Mouse (Mus musculus) forebrain, embryonic 12.5 days (tissue): ENCODE data around the gene Foxc1. TPM values are rescaled to one million over a fixed set of nuclear protein-coding genes. Genes with fewer than 3 reads are reported as not detected.

Source experiments
- ATAC-seq: fragments of 200-750 bp; cut with Nextera tagmentation; 2 replicates; pipeline ENCODE4 v1.8.0; 2017; ENCODE audit warnings: moderate TSS enrichment; ENCODE audit not compliant: low FRiP score
- H3K27ac ChIP-seq: fragments of 300-500 bp; sonication (generic); 2 replicates; pipeline ENCODE4 v1.5.1; 2016; ENCODE audit warnings: mild to moderate bottlenecking
- H3K27me3 ChIP-seq: fragments of 300-500 bp; sonication (generic); 2 replicates; pipeline ENCODE4 v1.6.1; 2016; ENCODE audit warnings: mild to moderate bottlenecking
- H3K36me3 ChIP-seq: fragments of 300-500 bp; sonication (generic); replicated peaks from 2 replicates; pipeline ENCODE4 v1.6.1; 2016; ENCODE audit warnings: mild to moderate bottlenecking
- H3K4me1 ChIP-seq: fragments of 300-500 bp; sonication (generic); 2 replicates; pipeline ENCODE4 v1.6.1; 2016
- H3K4me2 ChIP-seq: fragments of 300-500 bp; sonication (generic); 2 replicates; pipeline ENCODE4 v1.6.1; 2016; ENCODE audit warnings: mild to moderate bottlenecking, moderate library complexity
- H3K4me3 ChIP-seq: fragments of 300-500 bp; sonication (generic); replicated peaks from 2 replicates; pipeline ENCODE4 v1.5.1; 2016; ENCODE audit warnings: mild to moderate bottlenecking
- H3K9ac ChIP-seq: fragments of 300-500 bp; sonication (generic); 2 replicates; pipeline ENCODE4 v1.6.1; 2016; ENCODE audit warnings: mild to moderate bottlenecking
- H3K9me3 ChIP-seq: fragments of 300-500 bp; sonication (generic); 2 replicates; pipeline ENCODE4 v1.6.1; 2016
- WGBS: fragments of 180-500 bp; shearing (Covaris S2); methylation state at CpG from one replicate; pipeline ENCODE4 v1.1.7; 2016; 5-methylcytosine and 5-hydroxymethylcytosine counted together
- polyA plus RNA-seq: library from polyadenylated mRNA; unstranded; fragments of >200 nt; fragmentation: Nextera tagmentation; extraction: Ambion mirVana; gene quantifications from 2 replicates; pipeline ENCODE4 v1.2.1, GENCODE M21; 2016

Foxc1 gene
- polyA plus RNA-seq, 1 experiment from 2014 or later = 5.0 TPM

DNA sequence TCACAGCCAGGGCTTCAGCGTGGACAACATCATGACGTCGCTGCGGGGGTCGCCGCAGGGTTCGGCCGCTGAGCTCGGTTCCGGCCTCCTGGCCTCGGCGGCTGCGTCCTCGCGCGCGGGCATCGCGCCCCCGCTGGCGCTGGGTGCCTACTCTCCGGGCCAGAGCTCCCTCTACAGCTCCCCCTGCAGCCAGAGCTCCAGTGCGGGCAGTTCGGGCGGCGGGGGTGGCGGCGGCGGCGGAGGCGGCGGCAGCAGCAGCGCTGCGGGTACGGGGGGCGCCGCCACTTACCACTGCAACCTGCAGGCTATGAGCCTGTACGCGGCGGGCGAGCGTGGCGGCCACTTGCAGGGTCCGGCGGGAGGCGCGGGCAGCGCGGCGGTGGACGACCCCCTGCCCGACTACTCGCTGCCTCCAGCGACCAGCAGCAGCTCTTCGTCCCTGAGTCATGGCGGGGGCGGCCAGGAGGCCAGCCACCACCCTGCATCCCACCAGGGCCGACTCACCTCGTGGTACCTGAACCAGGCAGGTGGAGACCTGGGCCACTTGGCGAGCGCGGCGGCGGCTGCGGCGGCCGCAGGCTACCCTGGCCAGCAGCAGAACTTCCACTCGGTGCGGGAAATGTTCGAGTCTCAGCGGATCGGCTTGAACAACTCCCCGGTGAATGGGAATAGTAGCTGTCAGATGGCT, 1.8 kb downstream of the Foxc1 start:
- peak overlapping the region; percentile 50 for H3K4me3 ChIP-seq
- H3K36me3 ChIP-seq = no peaks in the 10 kb centered on the region
- ATAC-seq = 0 out of 2 replicates have a peak, but pooled peaks have one; percentile 6
- H3K4me2 ChIP-seq = peak overlapping the region; percentile 92
- H3K27me3 ChIP-seq = peaks cover 89% of the 10 kb centered on the region
- under 1% methylated on average over 73 of the region's 73 CpGs for WGBS
- peak overlapping the region; percentile 80 for H3K27ac ChIP-seq
- no peaks in the 10 kb centered on the region for H3K9me3 ChIP-seq
- H3K9ac ChIP-seq = peak overlapping the region; percentile 61
- H3K4me1 ChIP-seq = peaks cover 44% of the 10 kb centered on the region

DNA sequence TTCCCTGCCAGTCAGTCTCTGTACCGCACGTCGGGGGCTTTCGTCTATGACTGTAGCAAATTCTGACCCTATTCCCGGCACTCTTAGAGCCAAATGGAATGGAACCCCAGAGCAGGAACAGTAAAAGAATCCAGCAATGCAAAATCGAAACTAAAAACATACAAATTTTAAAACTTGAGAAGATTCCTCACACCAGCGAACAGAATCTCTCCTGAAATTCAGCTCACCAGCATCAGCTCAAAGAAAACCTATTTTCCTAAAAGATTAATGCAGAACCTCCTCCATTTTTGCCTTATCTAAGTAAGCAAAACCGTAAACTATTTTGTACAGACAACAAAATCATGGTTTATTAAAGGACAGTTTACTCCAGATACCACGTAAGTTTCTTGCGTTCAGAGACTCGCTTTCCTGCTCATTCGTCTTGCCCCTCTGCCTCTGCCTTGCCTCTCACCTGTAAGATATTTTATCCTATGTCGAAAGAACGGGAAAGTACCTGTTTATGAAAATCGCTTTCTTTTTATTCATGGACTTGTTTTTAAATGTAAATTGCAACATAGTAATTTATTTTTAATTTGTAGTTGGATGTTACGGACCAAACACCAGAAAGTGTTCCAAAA, 2.5 kb downstream of the Foxc1 start:
- H3K4me2 ChIP-seq = peak overlapping the region; percentile 92; the same call in 1 of the 2 replicates
- ATAC-seq = no peak
- peaks cover 89% of the 10 kb centered on the region for H3K27me3 ChIP-seq
- H3K27ac ChIP-seq = peak overlapping the region; percentile 80
- peaks cover 38% of the 10 kb centered on the region for H3K4me1 ChIP-seq
- no peak overlapping the region for H3K9ac ChIP-seq
- H3K9me3 ChIP-seq = no peaks in the 10 kb centered on the region
- H3K36me3 ChIP-seq = no peaks in the 10 kb centered on the region
- 4% methylated on average over 16 of the region's 16 CpGs for WGBS
- H3K4me3 ChIP-seq = peak overlapping the region; percentile 50

DNA sequence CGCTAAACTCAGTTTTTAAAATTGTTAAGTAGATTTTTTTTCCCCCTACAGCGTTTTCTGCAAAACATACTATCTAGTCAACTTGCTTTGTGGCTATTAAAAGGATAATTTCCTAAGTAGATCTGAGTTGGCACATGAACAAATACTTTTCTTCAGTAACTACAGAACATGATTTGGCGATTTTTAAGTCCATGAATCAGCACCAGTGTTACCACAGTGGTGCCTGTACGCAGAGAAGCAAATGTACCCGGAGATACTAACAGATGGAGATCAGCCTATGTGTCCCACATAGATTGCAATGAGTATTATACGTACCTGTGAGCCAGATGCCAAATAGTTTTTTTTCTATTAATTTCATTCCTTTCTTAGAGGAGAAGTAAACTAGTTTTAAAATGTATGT, 3.3 kb downstream of the Foxc1 start:
- Histone ChIP-seq H3K27ac (no peak overlapping the region), H3K9me3 (no peaks in the 10 kb centered on the region), H3K4me2 (no peak overlapping the region), H3K36me3 (no peaks in the 10 kb centered on the region), H3K9ac (no peak overlapping the region), H3K27me3 (peaks cover 89% of the 10 kb centered on the region), H3K4me3 (peak overlapping the region; percentile 15; the same call in 1 of the 2 replicates), H3K4me1 (peaks cover 38% of the 10 kb centered on the region)
- WGBS = 8% methylated on average over 6 of the region's 6 CpGs
- no peak for ATAC-seq

DNA sequence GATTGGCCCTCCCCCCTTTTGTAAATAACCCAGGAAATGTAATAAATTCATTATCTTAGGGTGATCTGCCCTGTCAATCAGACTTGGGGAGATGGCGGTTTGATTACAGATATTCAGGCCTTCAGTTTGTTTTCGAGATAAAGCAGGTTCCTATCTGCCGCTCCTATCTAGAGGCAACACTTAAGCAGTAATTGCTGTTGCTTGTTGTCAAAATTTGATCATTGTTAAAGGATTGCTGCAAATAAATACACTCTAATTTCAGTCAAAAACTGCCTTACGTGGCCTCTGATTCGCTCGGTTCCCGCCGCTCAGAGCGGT, 3.9 kb downstream of the Foxc1 start:
- no peak for ATAC-seq
- H3K27ac ChIP-seq = peak overlapping the region; percentile 56; the same call in 1 of the 2 replicates
- H3K9me3 ChIP-seq = no peaks in the 10 kb centered on the region
- no peaks in the 10 kb centered on the region for H3K36me3 ChIP-seq
- peak overlapping the region; percentile 17; the same call in 1 of the 2 replicates for H3K9ac ChIP-seq
- H3K4me2 ChIP-seq = peak overlapping the region; percentile 47; the same call in 1 of the 2 replicates
- under 1% methylated on average over 9 of the region's 9 CpGs for WGBS
- peak overlapping the region; percentile 36 for H3K4me3 ChIP-seq
- peaks cover 89% of the 10 kb centered on the region for H3K27me3 ChIP-seq
- peaks cover 38% of the 10 kb centered on the region for H3K4me1 ChIP-seq

DNA sequence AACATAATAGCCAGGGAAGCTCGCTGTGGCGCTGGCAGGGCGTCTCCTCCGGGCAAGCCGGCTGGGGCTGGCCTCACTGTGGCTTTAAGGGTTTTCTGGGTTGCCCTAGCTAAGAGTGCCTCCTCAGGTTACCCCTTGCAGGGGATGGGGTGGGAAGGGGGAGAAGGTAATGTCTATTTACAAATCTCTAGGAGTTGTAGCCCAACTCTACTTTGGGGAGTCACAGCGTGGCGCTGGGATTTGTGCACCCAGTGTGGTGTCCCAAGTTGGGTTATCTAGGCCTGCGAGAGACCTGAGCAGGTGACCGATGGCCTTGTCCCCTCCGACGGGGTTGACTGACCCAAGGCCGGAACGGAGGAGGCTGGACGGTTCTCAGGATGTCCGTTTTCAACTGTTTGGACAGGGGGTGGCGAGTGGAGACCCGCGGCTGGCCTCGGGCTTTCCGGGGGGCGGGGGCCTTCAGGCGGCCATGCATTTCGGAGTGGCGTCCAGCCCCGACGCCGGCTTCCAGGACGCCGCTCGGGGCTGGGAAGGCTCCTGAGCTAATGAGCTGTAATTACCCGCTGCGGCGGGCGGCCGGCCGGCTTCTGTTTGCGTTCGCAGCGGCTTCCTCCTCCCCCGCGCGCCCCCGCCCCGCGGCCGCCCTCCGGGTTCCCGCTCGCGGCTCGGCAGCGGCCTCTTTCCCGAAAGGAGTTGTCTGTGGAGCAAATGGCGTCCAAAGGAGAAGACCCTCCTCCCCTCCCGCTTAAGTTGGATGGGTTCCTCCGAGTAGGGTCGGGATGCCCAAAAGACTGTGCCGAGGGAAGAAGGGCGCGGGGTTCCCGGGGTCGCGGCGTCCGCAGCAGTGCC, 4.5 kb downstream of the Foxc1 start:
- peak overlapping the region; percentile 47 for H3K4me2 ChIP-seq
- H3K4me3 ChIP-seq = peak overlapping the region; percentile 36
- peaks cover 89% of the 10 kb centered on the region for H3K27me3 ChIP-seq
- WGBS = under 1% methylated on average over 48 of the region's 65 CpGs
- H3K9ac ChIP-seq = peak overlapping the region; percentile 48
- H3K27ac ChIP-seq = peak overlapping the region; percentile 56
- peaks cover 35% of the 10 kb centered on the region for H3K4me1 ChIP-seq
- no peaks in the 10 kb centered on the region for H3K9me3 ChIP-seq
- no peaks in the 10 kb centered on the region for H3K36me3 ChIP-seq
- no peak for ATAC-seq

DNA sequence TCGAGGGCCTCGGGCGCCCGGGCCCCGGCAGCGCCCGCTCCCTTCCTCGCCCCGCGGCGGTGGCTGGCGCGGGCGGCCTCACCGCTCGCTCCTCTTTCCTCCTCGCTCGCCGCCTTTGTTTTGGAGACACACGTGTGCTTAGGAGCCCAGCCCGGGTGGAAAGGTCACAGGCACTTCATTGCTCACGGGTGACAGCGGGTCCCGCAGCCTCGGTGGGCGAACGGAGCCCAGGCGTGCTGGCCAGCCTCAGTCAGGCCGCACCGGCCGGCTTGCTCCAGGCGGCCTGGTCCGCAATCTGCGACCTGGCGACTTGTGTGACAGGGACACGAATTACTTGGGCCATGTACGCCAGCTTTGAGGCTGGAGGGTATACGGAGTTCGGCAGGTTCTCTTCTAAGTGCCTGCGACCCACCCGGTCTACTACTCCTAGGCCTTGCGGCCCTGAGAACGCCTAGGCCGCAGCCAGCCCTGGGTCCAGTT, 5.1 kb downstream of the Foxc1 start:
- ATAC-seq = peak; percentile 27; the same call in 1 of the 2 replicates
- Histone ChIP-seq H3K4me2 (peak overlapping the region; percentile 47), H3K27ac (peak overlapping the region; percentile 56), H3K4me3 (peak overlapping the region; percentile 36), H3K27me3 (peaks cover 89% of the 10 kb centered on the region), H3K9ac (peak overlapping the region; percentile 48), H3K4me1 (peaks cover 28% of the 10 kb centered on the region), H3K9me3 (no peaks in the 10 kb centered on the region), H3K36me3 (no peaks in the 10 kb centered on the region)
- WGBS = 2% methylated on average over 44 of the region's 44 CpGs

DNA sequence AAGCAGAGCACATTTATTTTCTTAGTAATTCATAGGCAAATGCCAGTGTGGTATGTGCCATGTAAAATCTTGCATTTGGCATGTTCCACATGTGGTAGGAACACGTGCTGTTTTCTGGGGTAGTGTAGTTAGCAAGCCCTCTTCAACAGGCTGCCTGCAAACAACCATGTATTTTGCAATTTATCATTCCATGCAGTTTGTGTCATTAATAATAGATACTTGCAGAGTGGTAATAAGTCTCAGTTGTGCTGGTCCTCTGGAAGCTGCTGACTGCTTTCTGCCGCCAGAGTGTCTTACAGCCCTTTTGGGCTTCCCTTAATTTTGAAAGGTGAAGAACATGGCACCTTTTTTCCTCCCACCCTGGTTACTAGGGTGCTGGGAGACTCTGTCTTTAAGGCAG, 6.3 kb downstream of the Foxc1 start:
- Histone ChIP-seq H3K9ac (no peak overlapping the region), H3K27ac (no peak overlapping the region), H3K27me3 (peaks cover 89% of the 10 kb centered on the region), H3K4me3 (no peak overlapping the region), H3K4me1 (peaks cover 20% of the 10 kb centered on the region), H3K4me2 (peak overlapping the region; percentile 25; the same call in 1 of the 2 replicates), H3K9me3 (no peaks in the 10 kb centered on the region), H3K36me3 (no peaks in the 10 kb centered on the region)
- WGBS = 40% methylated on average over 2 of the region's 2 CpGs
- ATAC-seq = no peak

DNA sequence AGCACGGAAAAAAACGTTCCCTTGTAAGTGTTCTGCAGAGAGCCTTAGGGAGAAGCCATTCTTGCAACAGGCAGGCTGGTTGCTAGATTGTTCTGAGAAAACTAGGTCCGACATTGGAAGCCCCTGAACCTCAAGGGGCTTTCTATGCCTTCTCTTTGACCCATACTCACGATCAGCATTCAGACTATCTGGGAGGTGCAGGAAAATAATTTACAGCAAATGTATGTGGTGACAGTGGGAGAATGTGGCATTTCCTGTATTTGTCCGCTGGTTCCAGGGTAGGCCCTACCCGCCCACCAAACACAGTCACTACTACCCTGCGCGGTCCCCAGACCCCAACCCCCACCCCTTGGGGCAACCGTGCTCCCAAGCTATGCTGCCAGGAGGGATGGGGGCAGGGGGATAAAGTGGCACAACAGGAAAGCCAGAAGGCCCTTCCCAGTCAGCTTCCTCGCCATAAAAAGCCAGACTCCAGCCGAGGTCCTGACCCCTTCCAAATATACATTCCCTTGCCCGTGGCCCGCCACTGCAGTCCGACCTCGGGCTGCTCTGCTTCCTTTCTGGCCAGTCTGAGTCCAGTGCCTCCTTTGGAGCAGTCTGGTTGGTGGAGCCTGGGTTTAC, 9.1 kb downstream of the Foxc1 start:
- Histone ChIP-seq H3K4me2 (no peak overlapping the region), H3K4me1 (peaks cover 10% of the 10 kb centered on the region; the same call in 1 of the 2 replicates), H3K9ac (no peak overlapping the region), H3K27me3 (peaks cover 95% of the 10 kb centered on the region), H3K27ac (peak overlapping the region; percentile 25; the same call in 1 of the 2 replicates), H3K36me3 (no peaks in the 10 kb centered on the region), H3K4me3 (no peak overlapping the region), H3K9me3 (no peaks in the 10 kb centered on the region)
- no peak for ATAC-seq
- 23% methylated on average over 15 of the region's 15 CpGs for WGBS

DNA sequence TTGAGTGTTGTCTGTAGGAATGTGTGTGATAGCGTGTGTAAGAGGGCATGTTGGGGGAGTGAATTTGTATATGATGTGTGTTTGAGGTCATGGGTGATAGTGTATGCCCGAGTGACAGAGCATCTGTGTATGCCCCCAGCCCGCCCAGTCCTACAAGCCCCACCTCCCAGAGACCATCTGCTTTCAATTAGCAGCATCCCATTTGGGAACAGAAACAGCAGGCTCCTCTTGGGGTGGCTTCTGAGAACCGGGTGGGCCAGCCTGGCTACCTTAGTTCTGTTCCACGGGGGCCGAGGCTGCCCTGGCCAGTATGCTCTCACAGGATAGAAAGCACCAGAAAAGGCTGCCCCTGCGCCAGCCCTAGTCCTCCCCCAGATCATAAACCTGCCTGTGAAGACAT, 11.9 kb downstream of the Foxc1 start:
- H3K4me2 ChIP-seq = no peak overlapping the region
- WGBS = 62% methylated on average over 7 of the region's 7 CpGs
- peaks cover 10% of the 10 kb centered on the region; the same call in 1 of the 2 replicates for H3K4me1 ChIP-seq
- peaks cover 90% of the 10 kb centered on the region for H3K27me3 ChIP-seq
- no peak for ATAC-seq
- H3K27ac ChIP-seq = no peak overlapping the region
- no peak overlapping the region for H3K9ac ChIP-seq
- H3K9me3 ChIP-seq = no peaks in the 10 kb centered on the region
- no peaks in the 10 kb centered on the region for H3K36me3 ChIP-seq
- no peak overlapping the region for H3K4me3 ChIP-seq

DNA sequence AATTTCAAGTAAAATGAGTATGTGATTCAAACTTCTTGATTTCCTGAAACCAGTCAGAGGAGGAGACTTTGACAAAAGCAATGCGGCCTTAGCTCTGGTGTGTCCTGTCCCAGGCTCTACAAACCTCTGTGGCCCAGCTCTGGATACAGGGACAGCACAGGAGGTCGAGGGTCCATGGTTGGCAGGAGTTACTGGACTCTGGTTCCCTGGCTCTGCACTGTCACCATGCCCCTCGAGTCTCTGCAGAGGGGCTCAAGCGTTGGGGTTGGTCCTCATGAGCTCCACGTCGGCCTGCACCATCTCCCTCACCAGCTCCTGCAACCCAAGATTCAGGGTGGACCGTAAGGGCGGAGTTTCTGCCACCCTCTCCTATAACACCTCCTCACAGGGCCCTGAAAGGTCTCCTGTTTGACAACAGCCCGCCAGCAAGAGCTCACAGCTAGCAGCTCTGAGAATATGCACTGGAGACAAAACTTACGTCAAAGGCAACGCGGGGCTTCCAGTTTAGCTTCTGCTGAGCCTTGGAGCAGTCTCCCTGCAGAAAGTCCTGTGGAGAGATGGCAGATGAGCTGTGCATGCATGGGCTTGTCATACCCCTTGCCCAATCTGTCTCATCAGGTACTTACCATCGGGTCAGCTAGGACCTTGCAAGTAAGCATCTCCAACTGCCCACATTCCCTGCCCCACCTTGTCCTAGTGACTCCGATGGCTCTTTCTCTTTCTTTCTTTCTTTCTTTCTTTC, 13.4 kb downstream of the Foxc1 start:
- no peak for ATAC-seq
- Histone ChIP-seq H3K4me2 (no peak overlapping the region), H3K36me3 (no peaks in the 10 kb centered on the region), H3K4me1 (peaks cover 10% of the 10 kb centered on the region; the same call in 1 of the 2 replicates), H3K4me3 (no peak overlapping the region), H3K27ac (no peak overlapping the region), H3K9ac (no peak overlapping the region), H3K9me3 (no peaks in the 10 kb centered on the region), H3K27me3 (peaks cover 78% of the 10 kb centered on the region)
- WGBS = 39% methylated on average over 14 of the region's 14 CpGs

DNA sequence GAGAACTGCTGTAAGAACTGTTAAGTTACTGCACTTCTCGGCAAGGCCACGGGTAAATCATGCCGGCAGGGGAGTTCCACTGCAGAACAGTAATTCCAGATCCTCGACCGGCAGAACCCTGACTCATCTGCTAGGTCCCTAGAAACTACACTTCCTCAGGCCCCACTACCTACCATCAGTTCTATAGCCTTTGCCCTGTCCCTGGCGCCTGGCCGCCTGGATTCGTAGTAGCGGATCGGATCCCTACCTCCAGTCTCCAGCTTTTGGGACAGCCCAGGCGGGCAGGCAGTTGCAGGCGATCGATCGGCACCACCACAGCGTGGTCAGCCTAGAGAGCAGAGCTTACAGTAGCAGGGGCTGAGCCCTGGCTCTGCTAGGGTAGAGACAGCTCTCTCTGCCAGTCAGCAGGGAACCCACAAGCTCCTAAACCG, 14.2 kb downstream of the Foxc1 start:
- Histone ChIP-seq H3K4me1 (peaks cover 10% of the 10 kb centered on the region; the same call in 1 of the 2 replicates), H3K9me3 (no peaks in the 10 kb centered on the region), H3K27ac (no peak overlapping the region), H3K9ac (peak overlapping the region; percentile 33), H3K4me2 (peak overlapping the region; percentile 47), H3K27me3 (peaks cover 71% of the 10 kb centered on the region), H3K4me3 (peak overlapping the region; percentile 23; the same call in 1 of the 2 replicates), H3K36me3 (no peaks in the 10 kb centered on the region)
- WGBS = 2% methylated on average over 16 of the region's 16 CpGs
- peak; percentile 53; the same call in 1 of the 2 replicates for ATAC-seq
